In the genomic region with DNA sequence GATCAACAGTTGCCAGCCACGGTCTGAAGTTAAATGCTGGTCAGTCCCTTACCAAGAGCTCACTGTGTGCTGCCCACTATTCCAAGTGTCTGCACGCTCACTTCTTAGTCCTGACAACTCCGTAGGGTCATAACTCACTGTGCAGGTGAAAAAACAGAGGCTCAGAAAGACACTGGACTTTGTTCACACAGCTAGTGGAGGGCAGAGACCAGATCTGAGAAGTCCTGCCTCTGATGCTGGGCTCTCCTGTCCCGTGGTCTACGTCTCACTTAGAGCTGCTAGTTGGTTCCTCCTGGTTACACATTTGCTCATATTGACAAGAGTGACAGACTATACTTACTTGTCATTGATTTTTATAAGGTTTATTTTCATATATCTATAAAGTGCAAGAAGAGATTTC, we compare ENCODE assay signal across 19 mouse cellular contexts.
"Had no signal": no experiment of that assay in that cellular context is flagged by ENCODE, and none has a peak within 500 bp of the region (broad histone marks: within the 10 kb centered on the region; RNA-seq: fewer than 3 reads in every experiment).

No protein-coding gene starts in this region.

- H3K9ac ChIP-seq: liver, postnatal 0 days; lung, embryonic 15.5 days; midbrain, embryonic 13.5 days; midbrain, embryonic 15.5 days; neural tube, embryonic 12.5 days; stomach, embryonic 15.5 days had no signal

- H3K4me1 ChIP-seq: lung, embryonic 15.5 days; midbrain, embryonic 13.5 days; midbrain, embryonic 15.5 days; neural tube, embryonic 12.5 days; stomach, embryonic 15.5 days had no signal

- H3K27ac ChIP-seq: lung, embryonic 15.5 days; macrophage; midbrain, embryonic 13.5 days; midbrain, embryonic 15.5 days; neural tube, embryonic 12.5 days; stomach, embryonic 15.5 days; stomach, postnatal 0 days had no signal

- H3K9me3 ChIP-seq: lung, embryonic 15.5 days; megakaryocyte, embryonic 14.5 days; midbrain, embryonic 13.5 days; midbrain, embryonic 15.5 days; neural tube, embryonic 12.5 days; stomach, embryonic 15.5 days had no signal

- H3K27me3 ChIP-seq: lung, embryonic 15.5 days; megakaryocyte, embryonic 14.5 days; midbrain, embryonic 13.5 days; midbrain, embryonic 15.5 days; neural tube, embryonic 12.5 days; stomach, embryonic 15.5 days had no signal

- DNase-seq: liver, postnatal 0 days; lung, adult 2 months; lung, postnatal 14 days; lung, postnatal 36 days; retina, postnatal 1 day; right cerebral cortex, postnatal 14 days; thymus, adult 2 months; thymus, postnatal 25 days; thymus, postnatal 4 days had no signal

- ATAC-seq: liver, postnatal 0 days; lung, postnatal 0 days; midbrain, embryonic 13.5 days; midbrain, embryonic 15.5 days had no signal

- H3K4me2 ChIP-seq: lung, embryonic 15.5 days; midbrain, embryonic 11.5 days; midbrain, embryonic 13.5 days; midbrain, embryonic 15.5 days; neural tube, embryonic 12.5 days; stomach, embryonic 15.5 days had no signal

- H3K4me3 ChIP-seq: lung, embryonic 15.5 days; megakaryocyte, embryonic 14.5 days; midbrain, embryonic 13.5 days; midbrain, embryonic 15.5 days; neural tube, embryonic 12.5 days; stomach, embryonic 15.5 days had no signal
